Mouse (Mus musculus) left cerebral cortex, postnatal 4 days (tissue): Measurements from ENCODE around the gene Gm43064. TPM values are rescaled to one million over a fixed set of nuclear protein-coding genes. Genes with fewer than 3 reads are reported as not detected.

Source experiments
- total RNA-seq, 2 experiments: library from RNA; stranded (reverse); gene quantifications; 2 replicates each; pipeline ENCODE4 v1.2.3; 2021

Gene Gm43064
- total RNA-seq, 2 experiments from 2014 or later: not detected

Other genes with a start within 250 kb of the Gm43064 start
- 10 to 100 TPM; 25.8 to 26.9 TPM for gene Syt6, start 234.3 kb upstream of the Gm43064 start, total RNA-seq
- 1 to 10 TPM in 1 of 2 experiments, under 1 TPM in 1; 0.18 to 1.2 TPM for gene Atg4a-ps, start 163.5 kb upstream of the Gm43064 start, total RNA-seq
- 1 to 10 TPM; 4.7 to 5.0 TPM for gene Olfml3, start 71.6 kb upstream of the Gm43064 start, total RNA-seq
- gene Gm10964, start 70.2 kb upstream of the Gm43064 start, total RNA-seq: not detected
- 10 to 100 TPM; 66.7 to 69.9 TPM for gene Hipk1, start 18.0 kb upstream of the Gm43064 start, total RNA-seq
- gene Dclre1b, start 129 bp upstream of the Gm43064 start, total RNA-seq: 10 to 100 TPM; 10.3 to 10.7 TPM
- gene Ap4b1, start 53 bp upstream of the Gm43064 start, total RNA-seq: 10 to 100 TPM; 14.0 to 16.7 TPM
- under 1 TPM in 1 of 2 experiments, not detected in 1; 0.76 TPM for gene Bcl2l15, start 23.0 kb downstream of the Gm43064 start, total RNA-seq
- under 1 TPM; 0.32 to 0.64 TPM for gene Ptpn22, start 50.2 kb downstream of the Gm43064 start, total RNA-seq
- gene Rsbn1, start 104.5 kb downstream of the Gm43064 start, total RNA-seq: 10 to 100 TPM; 27.0 to 29.2 TPM
- gene Phtf1, start 158.5 kb downstream of the Gm43064 start, total RNA-seq: 10 to 100 TPM; 30.6 to 35.2 TPM